Mouse (Mus musculus): Measurements from ENCODE around the gene Gpx5. TPM values are rescaled to one million over a fixed set of nuclear protein-coding genes. Genes with fewer than 3 reads are reported as not detected.

Gene Gpx5
- polyA plus RNA-seq, 1 experiment from 2014 or later, result not detected

GRCm38 (mm10) chr13:21244089-21244488 lies 48.4 kb downstream of the Gpx5 start:
- Histone ChIP-seq H3K4me1 (ENCODE audit: control insufficient read depth, insufficient read depth, low read length) (peaks cover 4% of the 10 kb centered on the region; the same call in 1 of the 2 replicates), H3K27ac (ENCODE audit: low read length) (peak overlapping the region; percentile 49), H3K27me3 (replicated peaks; ENCODE audit: control insufficient read depth, insufficient read depth, low read length) (no peaks in the 10 kb centered on the region), H3K9me3 (ENCODE audit: control insufficient read depth, low read length) (no peaks in the 10 kb centered on the region), H3K9ac (ENCODE audit: low read depth, low read length) (no peak overlapping the region), H3K4me3 (ENCODE audit: low read length) (no peak overlapping the region), H3K4me2 (ENCODE audit: low read depth, low read length) (0 out of 2 replicates have a peak overlapping the region, but pooled peaks have one; percentile 42), H3K36me3 (ENCODE audit: control insufficient read depth, insufficient read depth, low read length) (no peaks in the 10 kb centered on the region)
- 64% methylated on average over 5 of the region's 5 CpGs for WGBS
- ATAC-seq, result peak; percentile 22; the same call in 1 of the 2 replicates

- no peak for ATAC-seq
- WGBS, result 20% methylated on average over 13 of the region's 13 CpGs
- H3K27ac ChIP-seq (ENCODE audit: low read length), result peak overlapping the region; percentile 14; the same call in 1 of the 2 replicates
Observed at GRCm38 (mm10) chr13:21243196-21243595, 49.3 kb downstream of the Gpx5 start.

GRCm38 (mm10) chr13:21242408-21243125 lies 50.0 kb downstream of the Gpx5 start:
- ATAC-seq, result no peak
- peak overlapping the region; percentile 37 for H3K9ac ChIP-seq (ENCODE audit: low read depth, low read length)
- H3K27ac ChIP-seq (ENCODE audit: low read length), result no peak overlapping the region

More at GRCm38 (mm10) chr13:21243196-21243595, 49.3 kb downstream of the Gpx5 start:
- Histone ChIP-seq H3K9ac (ENCODE audit: low read depth, low read length) (peak overlapping the region; percentile 37), H3K4me2 (ENCODE audit: low read depth, low read length) (peak overlapping the region; percentile 42), H3K4me3 (ENCODE audit: low read length) (peak overlapping the region; percentile 30), H3K27me3 (replicated peaks; ENCODE audit: control insufficient read depth, insufficient read depth, low read length) (no peaks in the 10 kb centered on the region), H3K36me3 (ENCODE audit: control insufficient read depth, insufficient read depth, low read length) (no peaks in the 10 kb centered on the region), H3K4me1 (ENCODE audit: control insufficient read depth, insufficient read depth, low read length) (peaks cover 4% of the 10 kb centered on the region; the same call in 1 of the 2 replicates), H3K9me3 (ENCODE audit: control insufficient read depth, low read length) (no peaks in the 10 kb centered on the region)

GRCm38 (mm10) chr13:21240788-21241187 lies 51.7 kb downstream of the Gpx5 start:
- Histone ChIP-seq H3K9ac (ENCODE audit: low read depth, low read length) (no peak overlapping the region), H3K9me3 (ENCODE audit: control insufficient read depth, low read length) (no peaks in the 10 kb centered on the region), H3K4me1 (ENCODE audit: control insufficient read depth, insufficient read depth, low read length) (no peaks in the 10 kb centered on the region; the same call in 1 of the 2 replicates), H3K27ac (ENCODE audit: low read length) (no peak overlapping the region), H3K4me3 (ENCODE audit: low read length) (no peak overlapping the region), H3K36me3 (ENCODE audit: control insufficient read depth, insufficient read depth, low read length) (no peaks in the 10 kb centered on the region), H3K27me3 (replicated peaks; ENCODE audit: control insufficient read depth, insufficient read depth, low read length) (no peaks in the 10 kb centered on the region), H3K4me2 (ENCODE audit: low read depth, low read length) (no peak overlapping the region)
- 0 out of 2 replicates have a peak, but pooled peaks have one; percentile 8 for ATAC-seq
- WGBS, result 25% methylated on average over 7 of the region's 7 CpGs

More at GRCm38 (mm10) chr13:21242408-21243125, 50.0 kb downstream of the Gpx5 start:
- WGBS, result 15% methylated on average over 16 of the region's 16 CpGs
- H3K27me3 ChIP-seq (replicated peaks; ENCODE audit: control insufficient read depth, insufficient read depth, low read length), result no peaks in the 10 kb centered on the region
- H3K4me2 ChIP-seq (ENCODE audit: low read depth, low read length), result peak overlapping the region; percentile 42
- no peaks in the 10 kb centered on the region for H3K9me3 ChIP-seq (ENCODE audit: control insufficient read depth, low read length)
- peaks cover 4% of the 10 kb centered on the region; the same call in 1 of the 2 replicates for H3K4me1 ChIP-seq (ENCODE audit: control insufficient read depth, insufficient read depth, low read length)
- H3K4me3 ChIP-seq (ENCODE audit: low read length), result peak overlapping the region; percentile 30
- H3K36me3 ChIP-seq (ENCODE audit: control insufficient read depth, insufficient read depth, low read length), result no peaks in the 10 kb centered on the region

- no peaks in the 10 kb centered on the region for H3K4me1 ChIP-seq (ENCODE audit: control insufficient read depth, insufficient read depth, low read length)
- no peaks in the 10 kb centered on the region for H3K9me3 ChIP-seq (ENCODE audit: control insufficient read depth, low read length)
- no peak overlapping the region for H3K4me3 ChIP-seq (ENCODE audit: low read length)
- no peak for ATAC-seq
- 68% methylated on average over 6 of the region's 6 CpGs for WGBS
- H3K27me3 ChIP-seq (replicated peaks; ENCODE audit: control insufficient read depth, insufficient read depth, low read length), result no peaks in the 10 kb centered on the region
- H3K9ac ChIP-seq (ENCODE audit: low read depth, low read length), result no peak overlapping the region
- no peaks in the 10 kb centered on the region for H3K36me3 ChIP-seq (ENCODE audit: control insufficient read depth, insufficient read depth, low read length)
- no peak overlapping the region for H3K27ac ChIP-seq (ENCODE audit: low read length)
- H3K4me2 ChIP-seq (ENCODE audit: low read depth, low read length), result no peak overlapping the region
Observed at GRCm38 (mm10) chr13:21237161-21237560, 55.4 kb downstream of the Gpx5 start.

GRCm38 (mm10) chr13:21236714-21237113 lies 55.8 kb downstream of the Gpx5 start:
- WGBS, result 50% methylated on average over 2 of the region's 2 CpGs
- no peak overlapping the region for H3K9ac ChIP-seq (ENCODE audit: low read depth, low read length)
- H3K4me3 ChIP-seq (ENCODE audit: low read length), result no peak overlapping the region
- no peak overlapping the region for H3K4me2 ChIP-seq (ENCODE audit: low read depth, low read length)
- H3K9me3 ChIP-seq (ENCODE audit: control insufficient read depth, low read length), result no peaks in the 10 kb centered on the region
- no peaks in the 10 kb centered on the region for H3K36me3 ChIP-seq (ENCODE audit: control insufficient read depth, insufficient read depth, low read length)
- ATAC-seq, result no peak
- no peaks in the 10 kb centered on the region for H3K27me3 ChIP-seq (replicated peaks; ENCODE audit: control insufficient read depth, insufficient read depth, low read length)
- H3K4me1 ChIP-seq (ENCODE audit: control insufficient read depth, insufficient read depth, low read length), result no peaks in the 10 kb centered on the region
- H3K27ac ChIP-seq (ENCODE audit: low read length), result no peak overlapping the region

Other genes with a start within 250 kb of the Gpx5 start
- not detected in 2 replicates for gene Olfr1370, start 217.8 kb downstream of the Gpx5 start, polyA plus RNA-seq (2015; fragmentation: Nextera tagmentation; extraction: Ambion mirVana)
- 0.04 TPM in 1 of 2 replicates, not detected in the other for gene Olfr1369-ps1, start 181.2 kb downstream of the Gpx5 start, polyA plus RNA-seq (2015; fragmentation: Nextera tagmentation; extraction: Ambion mirVana)
- gene Olfr263, start 163.1 kb downstream of the Gpx5 start, polyA plus RNA-seq (2015; fragmentation: Nextera tagmentation; extraction: Ambion mirVana), result not detected in 2 replicates
- gene Olfr1368, start 146.9 kb downstream of the Gpx5 start, polyA plus RNA-seq (2015; fragmentation: Nextera tagmentation; extraction: Ambion mirVana), result not detected in 2 replicates
- 119 and 122 TPM in 2 replicates for gene Trim27, start 113.3 kb downstream of the Gpx5 start, polyA plus RNA-seq (2015; fragmentation: Nextera tagmentation; extraction: Ambion mirVana)
- gene Gpx6, start 19.4 kb upstream of the Gpx5 start, polyA plus RNA-seq (2015; fragmentation: Nextera tagmentation; extraction: Ambion mirVana), result not detected in 2 replicates
- not detected in 2 replicates for gene Olfr1367, start 54.2 kb upstream of the Gpx5 start, polyA plus RNA-seq (2015; fragmentation: Nextera tagmentation; extraction: Ambion mirVana)
- 6.6 and 7.9 TPM in 2 replicates for gene Zscan12, start 70.1 kb upstream of the Gpx5 start, polyA plus RNA-seq (2015; fragmentation: Nextera tagmentation; extraction: Ambion mirVana)
- 61.7 and 64.5 TPM in 2 replicates for gene Zkscan3, start 110.0 kb upstream of the Gpx5 start, polyA plus RNA-seq (2015; fragmentation: Nextera tagmentation; extraction: Ambion mirVana)
- gene Pgbd1, start 148.3 kb upstream of the Gpx5 start, polyA plus RNA-seq (2015; fragmentation: Nextera tagmentation; extraction: Ambion mirVana), result 2.4 TPM in 2 replicates
- 22.3 and 23.6 TPM in 2 replicates for gene Zscan26, start 161.0 kb upstream of the Gpx5 start, polyA plus RNA-seq (2015; fragmentation: Nextera tagmentation; extraction: Ambion mirVana)
- 1.8 and 2.0 TPM in 2 replicates for gene Nkapl, start 175.8 kb upstream of the Gpx5 start, polyA plus RNA-seq (2015; fragmentation: Nextera tagmentation; extraction: Ambion mirVana)
- 2.4 and 2.5 TPM in 2 replicates for gene Zkscan4, start 186.2 kb upstream of the Gpx5 start, polyA plus RNA-seq (2015; fragmentation: Nextera tagmentation; extraction: Ambion mirVana)
- not detected in 2 replicates for gene Gm10065, start 186.7 kb upstream of the Gpx5 start, polyA plus RNA-seq (2015; fragmentation: Nextera tagmentation; extraction: Ambion mirVana)
- gene AK157302, start 202.5 kb upstream of the Gpx5 start, polyA plus RNA-seq (2015; fragmentation: Nextera tagmentation; extraction: Ambion mirVana), result 0.22 and 0.39 TPM in 2 replicates
- 10.9 and 12.1 TPM in 2 replicates for gene Gm11273, start 208.7 kb upstream of the Gpx5 start, polyA plus RNA-seq (2015; fragmentation: Nextera tagmentation; extraction: Ambion mirVana)
- 3.0 and 3.4 TPM in 2 replicates for gene Zkscan8, start 238.4 kb upstream of the Gpx5 start, polyA plus RNA-seq (2015; fragmentation: Nextera tagmentation; extraction: Ambion mirVana)